Mouse (Mus musculus): ENCODE measurements around the gene Mfsd11. TPM values are rescaled to one million over a fixed set of nuclear protein-coding genes. Genes with fewer than 3 reads are reported as not detected.

Mfsd11 gene
- polyA plus RNA-seq, 1 experiment: 34.0 TPM

DNA sequence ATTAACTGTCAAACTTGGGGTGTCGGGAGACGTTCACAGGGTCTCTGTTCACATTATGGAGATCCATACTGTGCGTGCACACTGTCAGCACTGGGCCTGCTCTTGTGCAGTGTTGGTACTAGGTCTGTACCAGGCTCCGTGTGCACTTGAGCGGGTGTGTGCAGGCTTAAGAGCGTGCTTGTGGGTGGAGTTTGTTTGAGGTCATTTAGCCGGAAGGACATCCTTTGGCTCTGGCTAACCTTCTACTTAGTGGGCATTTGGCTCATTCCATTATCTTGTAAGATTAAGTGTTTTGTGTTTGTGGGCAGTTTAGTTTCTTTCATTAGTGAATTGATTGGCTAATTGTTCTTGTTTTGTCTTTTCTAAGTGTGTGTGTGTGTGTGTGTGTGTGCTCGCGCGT is 30.2 kb downstream of the Mfsd11 start:
- Histone ChIP-seq H3K4me3 (ENCODE audit: insufficient read depth, poor library complexity, severe bottlenecking) (no peak overlapping the region), H3K36me3 (ENCODE audit: control insufficient read depth, insufficient read depth) (no peaks in the 10 kb centered on the region), H3K79me3 (ENCODE audit: low read depth) (no peaks in the 10 kb centered on the region), H3K27me3 (ENCODE audit: control insufficient read depth, insufficient read depth, insufficient read length) (peaks cover 2% of the 10 kb centered on the region), H3K79me2 (ENCODE audit: control insufficient read depth, insufficient read depth) (no peaks in the 10 kb centered on the region), H3ac (ENCODE audit: control insufficient read depth, insufficient read length, low read depth) (no peak overlapping the region)
- no peak for TF ChIP-seq MYOG (IDR thresholded peaks at IDR 0.05; ENCODE audit: control insufficient read depth, extremely low read depth, insufficient read length)
- no peak for TF ChIP-seq CEBPB (IDR thresholded peaks at IDR 0.05; ENCODE audit: low read depth)
- TF ChIP-seq USF1 (IDR thresholded peaks at IDR 0.05; ENCODE audit: low read depth): no peak
- TF ChIP-seq CTCF (IDR thresholded peaks at IDR 0.05; ENCODE audit: control insufficient read depth, insufficient read depth, insufficient read length): no peak
- no peak for TF ChIP-seq MAX (IDR thresholded peaks at IDR 0.05)

DNA sequence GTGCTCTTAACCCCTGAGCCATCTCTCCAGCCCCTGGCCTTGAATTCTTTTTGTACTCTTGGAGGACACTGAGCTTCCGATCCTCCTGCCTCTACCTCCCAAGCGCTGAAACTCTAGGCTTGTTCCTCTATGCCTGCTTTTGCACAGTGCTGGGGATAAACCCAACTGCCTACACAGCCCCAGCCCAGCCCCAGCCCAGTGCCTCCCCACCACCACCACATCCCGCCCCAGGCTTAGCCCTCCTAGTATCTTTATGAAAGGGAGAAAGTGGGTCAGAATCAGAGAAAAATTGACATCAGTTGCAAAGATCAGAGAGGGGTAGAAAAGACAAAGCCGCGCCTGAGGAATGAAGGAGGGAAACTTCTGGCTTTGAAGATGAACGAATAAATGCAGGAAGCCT is 31.8 kb downstream of the Mfsd11 start:
- TF ChIP-seq MYOD1 (IDR thresholded peaks at IDR 0.05; ENCODE audit: control insufficient read depth, insufficient read length, low read depth): no peak
- TF ChIP-seq MAX (IDR thresholded peaks at IDR 0.05): no peak
- TF ChIP-seq CEBPB (IDR thresholded peaks at IDR 0.05; ENCODE audit: low read depth): no peak
- TF ChIP-seq CTCF (IDR thresholded peaks at IDR 0.05; ENCODE audit: control insufficient read depth, insufficient read depth, insufficient read length): no peak
- TF ChIP-seq USF1 (IDR thresholded peaks at IDR 0.05; ENCODE audit: low read depth): no peak
- no peak for TF ChIP-seq FOSL1 (IDR thresholded peaks at IDR 0.05; ENCODE audit: insufficient read depth, low read length, poor library complexity, severe bottlenecking)
- no peak for TF ChIP-seq MYOG (IDR thresholded peaks at IDR 0.05; ENCODE audit: control insufficient read depth, extremely low read depth, insufficient read length)
- H3K4me3 ChIP-seq (ENCODE audit: insufficient read depth, poor library complexity, severe bottlenecking): no peak overlapping the region

DNA sequence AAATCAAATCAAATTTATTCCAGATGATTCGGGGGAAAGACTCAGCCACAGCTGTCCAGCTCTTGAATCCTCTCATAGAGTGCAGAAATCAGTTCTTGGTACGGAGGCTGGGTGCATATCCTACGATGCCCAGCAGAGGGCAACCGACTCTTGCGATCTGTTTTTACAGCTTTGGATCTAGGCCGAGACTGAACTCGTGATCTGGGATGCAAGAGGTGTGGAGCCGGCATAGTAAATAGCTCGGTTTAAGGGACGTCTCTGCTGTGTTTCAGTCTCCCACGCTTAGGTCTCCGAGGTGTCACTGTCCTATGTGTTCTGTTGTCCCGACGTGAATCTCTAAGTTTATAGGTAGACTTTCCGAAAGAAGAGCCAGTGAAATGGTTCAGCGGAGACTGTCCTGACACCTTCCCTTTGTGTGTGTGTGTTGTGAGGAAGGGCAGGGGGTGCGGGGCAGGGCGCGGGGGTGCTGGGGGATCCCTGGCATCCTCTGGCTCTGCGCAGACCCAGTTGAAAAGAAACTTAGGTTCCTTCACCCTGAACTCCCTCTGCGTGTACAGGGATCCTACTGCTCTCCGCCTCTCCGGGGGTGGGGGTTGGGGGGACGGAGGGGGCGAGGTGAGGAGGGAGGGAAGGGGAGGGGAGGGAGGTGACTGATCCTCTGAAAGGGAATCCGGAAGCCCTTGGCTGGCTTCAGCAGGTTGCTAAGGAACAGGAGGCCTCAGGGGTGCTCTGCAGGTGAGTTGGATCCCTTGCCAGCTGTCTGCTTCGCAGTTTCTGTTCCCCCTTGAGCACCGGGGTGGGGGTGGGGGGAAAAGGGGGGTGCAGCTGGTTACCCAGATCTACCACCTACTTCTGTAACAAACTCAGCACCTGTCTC is 33.3 kb downstream of the Mfsd11 start:
- no peaks in the 10 kb centered on the region for H3K79me2 ChIP-seq (ENCODE audit: control insufficient read depth, insufficient read depth)
- H3K4me3 ChIP-seq (ENCODE audit: insufficient read depth, poor library complexity, severe bottlenecking): no peak overlapping the region
- TF ChIP-seq MYOG (IDR thresholded peaks at IDR 0.05; ENCODE audit: control insufficient read depth, extremely low read depth, insufficient read length): no peak
- peak; percentile 50 for TF ChIP-seq CTCF (IDR thresholded peaks at IDR 0.05; ENCODE audit: control insufficient read depth, insufficient read depth, insufficient read length)
- H3K27me3 ChIP-seq (ENCODE audit: control insufficient read depth, insufficient read depth, insufficient read length): peaks cover 29% of the 10 kb centered on the region
- H3K79me3 ChIP-seq (ENCODE audit: low read depth): no peaks in the 10 kb centered on the region
- no peak overlapping the region for H3ac ChIP-seq (ENCODE audit: control insufficient read depth, insufficient read length, low read depth)
- no peaks in the 10 kb centered on the region for H3K36me3 ChIP-seq (ENCODE audit: control insufficient read depth, insufficient read depth)

More for the DNA sequence above, 31.8 kb downstream of the Mfsd11 start:
- H3ac ChIP-seq (ENCODE audit: control insufficient read depth, insufficient read length, low read depth): no peak overlapping the region
- no peaks in the 10 kb centered on the region for H3K79me2 ChIP-seq (ENCODE audit: control insufficient read depth, insufficient read depth)
- H3K27me3 ChIP-seq (ENCODE audit: control insufficient read depth, insufficient read depth, insufficient read length): peaks cover 16% of the 10 kb centered on the region
- no peaks in the 10 kb centered on the region for H3K79me3 ChIP-seq (ENCODE audit: low read depth)
- no peaks in the 10 kb centered on the region for H3K36me3 ChIP-seq (ENCODE audit: control insufficient read depth, insufficient read depth)

DNA sequence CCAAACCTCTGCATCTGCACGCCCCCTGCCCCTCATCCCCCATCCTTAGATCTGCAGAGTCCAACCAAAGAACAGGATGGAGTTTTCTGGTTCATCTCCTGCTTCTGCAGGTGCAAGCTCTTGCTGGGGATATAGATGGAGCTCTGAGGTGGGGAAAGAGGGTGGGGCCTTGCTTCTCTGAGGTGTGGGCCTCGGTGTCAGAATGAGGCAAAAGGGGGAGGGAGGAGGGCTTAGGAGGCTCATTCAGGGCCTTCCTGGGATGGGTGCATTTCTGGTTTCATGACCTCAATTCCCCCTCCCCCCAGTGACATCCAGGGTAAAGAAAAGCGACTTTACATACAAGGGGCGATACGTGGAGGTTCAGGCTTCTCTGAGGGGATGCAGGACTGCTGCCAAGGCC is 34.9 kb downstream of the Mfsd11 start:
- H3K4me3 ChIP-seq (ENCODE audit: insufficient read depth, poor library complexity, severe bottlenecking): no peak overlapping the region
- TF ChIP-seq FOSL1 (IDR thresholded peaks at IDR 0.05; ENCODE audit: insufficient read depth, low read length, poor library complexity, severe bottlenecking): no peak
- TF ChIP-seq MYOG (IDR thresholded peaks at IDR 0.05; ENCODE audit: control insufficient read depth, extremely low read depth, insufficient read length): no peak
- no peak for TF ChIP-seq MAX (IDR thresholded peaks at IDR 0.05)
- no peak for TF ChIP-seq USF1 (IDR thresholded peaks at IDR 0.05; ENCODE audit: low read depth)
- no peak for TF ChIP-seq MYOD1 (IDR thresholded peaks at IDR 0.05; ENCODE audit: control insufficient read depth, insufficient read length, low read depth)
- no peak for TF ChIP-seq CTCF (IDR thresholded peaks at IDR 0.05; ENCODE audit: control insufficient read depth, insufficient read depth, insufficient read length)

DNA sequence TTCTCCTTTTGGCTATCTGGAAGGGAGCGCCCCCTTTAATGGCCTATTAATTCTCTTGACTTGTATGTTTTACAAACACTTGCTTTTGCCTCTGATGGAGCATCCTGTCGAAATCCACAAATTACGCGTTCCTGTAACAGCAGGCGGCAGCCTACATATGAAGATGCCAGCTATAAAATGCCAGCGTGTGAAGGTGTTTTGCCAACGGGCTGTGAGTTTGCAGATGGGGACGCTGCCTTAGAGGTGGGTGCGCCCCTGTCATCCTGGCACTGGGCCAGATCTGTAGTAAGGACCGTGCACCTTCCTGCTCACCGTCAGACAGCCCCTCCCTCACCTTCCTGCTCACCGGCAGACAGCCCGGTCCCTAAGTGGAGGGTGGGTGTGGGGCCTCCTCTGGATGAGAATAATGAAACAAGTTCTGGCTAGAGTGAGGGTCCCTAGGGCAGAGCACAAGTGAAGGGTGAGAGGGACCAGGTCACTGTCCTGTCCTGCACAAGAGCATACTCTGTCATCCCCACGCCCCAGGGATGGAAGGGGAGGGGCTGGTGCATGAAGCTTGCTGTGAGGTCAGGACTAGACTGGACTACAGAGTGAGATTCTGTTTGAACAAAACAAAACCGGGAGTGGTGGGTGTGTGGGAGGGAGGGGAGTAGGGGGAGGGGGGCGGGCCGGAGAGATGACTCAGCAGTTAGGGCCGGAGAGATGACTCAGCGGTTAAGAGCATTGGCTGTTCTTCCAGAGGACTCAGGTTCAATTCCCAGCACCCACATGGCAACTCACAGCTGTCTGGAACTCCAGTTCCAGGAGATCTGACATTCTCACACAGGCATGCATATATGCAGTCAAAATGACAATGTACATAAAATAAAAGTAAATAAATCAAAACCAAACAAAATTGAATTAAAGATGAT is 41.5 kb downstream of the Mfsd11 start:
- Histone ChIP-seq H3K36me3 (ENCODE audit: control insufficient read depth, insufficient read depth) (no peaks in the 10 kb centered on the region), H3ac (ENCODE audit: control insufficient read depth, insufficient read length, low read depth) (no peak overlapping the region)
- no peak for TF ChIP-seq CEBPB (IDR thresholded peaks at IDR 0.05; ENCODE audit: low read depth)
- no peak for TF ChIP-seq USF1 (IDR thresholded peaks at IDR 0.05; ENCODE audit: low read depth)
- no peak for TF ChIP-seq CTCF (IDR thresholded peaks at IDR 0.05; ENCODE audit: control insufficient read depth, insufficient read depth, insufficient read length)
- no peak for TF ChIP-seq MYOG (IDR thresholded peaks at IDR 0.05; ENCODE audit: control insufficient read depth, extremely low read depth, insufficient read length)
- TF ChIP-seq MYOD1 (IDR thresholded peaks at IDR 0.05; ENCODE audit: control insufficient read depth, insufficient read length, low read depth): no peak
- no peak for TF ChIP-seq MAX (IDR thresholded peaks at IDR 0.05)
- no peak for TF ChIP-seq FOSL1 (IDR thresholded peaks at IDR 0.05; ENCODE audit: insufficient read depth, low read length, poor library complexity, severe bottlenecking)

More for the DNA sequence above, 34.9 kb downstream of the Mfsd11 start:
- Histone ChIP-seq H3K79me3 (ENCODE audit: low read depth) (no peaks in the 10 kb centered on the region), H3ac (ENCODE audit: control insufficient read depth, insufficient read length, low read depth) (no peak overlapping the region), H3K79me2 (ENCODE audit: control insufficient read depth, insufficient read depth) (no peaks in the 10 kb centered on the region), H3K36me3 (ENCODE audit: control insufficient read depth, insufficient read depth) (no peaks in the 10 kb centered on the region), H3K27me3 (ENCODE audit: control insufficient read depth, insufficient read depth, insufficient read length) (peaks cover 31% of the 10 kb centered on the region)

More for the DNA sequence above, 41.5 kb downstream of the Mfsd11 start:
- Histone ChIP-seq H3K79me2 (ENCODE audit: control insufficient read depth, insufficient read depth) (no peaks in the 10 kb centered on the region), H3K79me3 (ENCODE audit: low read depth) (no peaks in the 10 kb centered on the region), H3K27me3 (ENCODE audit: control insufficient read depth, insufficient read depth, insufficient read length) (peaks cover 29% of the 10 kb centered on the region), H3K4me3 (ENCODE audit: insufficient read depth, poor library complexity, severe bottlenecking) (no peak overlapping the region)

Data from C2C12 (cell line).